Mouse (Mus musculus) central nervous system, embryonic 14 days (tissue): ENCODE results near the gene AY358078. TPM values are rescaled to one million over a fixed set of nuclear protein-coding genes. Genes with fewer than 3 reads are reported as not detected.

Source experiments
- polyA plus RNA-seq: library from polyadenylated mRNA; depleted of rRNA; stranded (reverse); fragments of >200 nt; gene quantifications from 2 replicates; pipeline ENCODE4 v1.2.3, GENCODE M21; 2012; rRNA removed

Gene AY358078
- polyA plus RNA-seq, result not detected in 2 replicates

GRCm38 (mm10) chr14:51799746-51800145 is at the start of gene AY358078:
Gene AY358078 (plus strand): TSS chr14:51800046.

DNA sequence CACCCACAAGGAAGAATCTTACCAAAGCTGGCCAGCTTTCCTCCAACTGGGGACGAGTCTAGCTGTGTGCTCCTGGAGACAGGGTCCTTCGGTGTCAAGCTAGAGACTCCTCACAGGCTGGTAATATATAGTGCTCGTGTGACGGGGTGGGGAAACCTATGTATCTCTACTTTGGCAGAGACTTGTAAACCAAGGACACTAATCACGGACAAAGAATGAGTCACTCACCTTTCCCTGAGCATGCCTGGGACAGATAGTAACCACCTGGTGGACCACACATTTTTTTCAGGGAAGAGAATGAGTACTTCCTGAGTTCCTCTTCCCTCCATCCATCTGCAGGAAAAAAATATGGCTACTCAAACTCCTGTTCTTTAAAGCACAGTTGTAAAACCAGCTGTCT is 26.4 kb upstream of the AY358078 start, which contains the start of gene Ang4:
Gene Ang4 (minus strand): TSS at position 101 of the 400 bp plus-strand sequence.

GRCm38 (mm10) chr14:51853399-51853798 is 53.6 kb downstream of the AY358078 start, which contains the start of gene Ear6:
Gene Ear6 (plus strand): TSS chr14:51853699.

Other genes starting within 250 kb of the AY358078 start
- gene Gm5622, start 247.3 kb upstream of the AY358078 start, polyA plus RNA-seq, result not detected in 2 replicates
- not detected in 2 replicates for gene Gm17175, start 226.0 kb upstream of the AY358078 start, polyA plus RNA-seq
- not detected in 2 replicates for gene Gm17174, start 207.9 kb upstream of the AY358078 start, polyA plus RNA-seq
- gene Gm17078, start 188.7 kb upstream of the AY358078 start, polyA plus RNA-seq, result not detected in 2 replicates
- gene Gm4181, start 164.4 kb upstream of the AY358078 start, polyA plus RNA-seq, result not detected in 2 replicates
- not detected in 2 replicates for gene Gm17079, start 104.6 kb upstream of the AY358078 start, polyA plus RNA-seq
- not detected in 2 replicates for gene Gm5800, start 82.9 kb upstream of the AY358078 start, polyA plus RNA-seq
- not detected in 2 replicates for gene Ang4, start 26.5 kb upstream of the AY358078 start, polyA plus RNA-seq
- 0.16 and 0.19 TPM in 2 replicates for gene Ear6, start 53.7 kb downstream of the AY358078 start, polyA plus RNA-seq
- gene Mettl17, start 84.8 kb downstream of the AY358078 start, polyA plus RNA-seq, result 70.5 and 72.2 TPM in 2 replicates
- 11.8 and 12.0 TPM in 2 replicates for gene Slc39a2, start 92.8 kb downstream of the AY358078 start, polyA plus RNA-seq
- 102 and 103 TPM in 2 replicates for gene Ndrg2, start 114.1 kb downstream of the AY358078 start, polyA plus RNA-seq
- gene Tppp2, start 118.4 kb downstream of the AY358078 start, polyA plus RNA-seq, result not detected in 2 replicates
- gene Rnase13, start 122.7 kb downstream of the AY358078 start, polyA plus RNA-seq, result not detected in 2 replicates
- 106 and 134 TPM in 2 replicates for gene Arhgef40, start 184.7 kb downstream of the AY358078 start, polyA plus RNA-seq
- 1.6 and 2.0 TPM in 2 replicates for gene Tmem253, start 215.6 kb downstream of the AY358078 start, polyA plus RNA-seq
- gene Zfp219, start 220.7 kb downstream of the AY358078 start, polyA plus RNA-seq, result 150 and 179 TPM in 2 replicates
- gene Olfr221, start 242.4 kb downstream of the AY358078 start, polyA plus RNA-seq, result 0.01 TPM in 1 of 2 replicates, not detected in the other